Mouse (Mus musculus): ENCODE measurements around the gene Col23a1.

- no peak for TF ChIP-seq CTCF (IDR thresholded peaks at IDR 0.05)
- 0 out of 2 replicates have a peak, but pooled peaks have one; percentile 38 for TF ChIP-seq EP300 (IDR thresholded peaks at IDR 0.05; ENCODE audit: insufficient read depth, low read depth, low read length)
Observed at GRCm38 (mm10) chr11:51606447-51607095, 316.9 kb downstream of the Col23a1 start, which contains the start of gene Hnrnpab.

Measured in heart, adult 2 months (tissue).